Mouse (Mus musculus) urinary bladder, postnatal 4 days (tissue): ENCODE data around the gene Lrrc73.

Experiments used
- DNase-seq, 2 experiments: peaks; one replicate each; pipeline ENCODE4 v3.0.0; 2021 to 2022; ENCODE audit warnings: low spot score in 2 of 2

Lrrc73 gene

GRCm38 (mm10) chr17:46253452-46254084 lies at the start of gene Lrrc73:
TSS of gene Lrrc73 (plus strand) at chr17:46253531.
- peak; percentile 83 to 92 for DNase-seq

- DNase-seq = no peak
Measured at GRCm38 (mm10) chr17:46206676-46207075, 46.7 kb upstream of the Lrrc73 start.

DNA sequence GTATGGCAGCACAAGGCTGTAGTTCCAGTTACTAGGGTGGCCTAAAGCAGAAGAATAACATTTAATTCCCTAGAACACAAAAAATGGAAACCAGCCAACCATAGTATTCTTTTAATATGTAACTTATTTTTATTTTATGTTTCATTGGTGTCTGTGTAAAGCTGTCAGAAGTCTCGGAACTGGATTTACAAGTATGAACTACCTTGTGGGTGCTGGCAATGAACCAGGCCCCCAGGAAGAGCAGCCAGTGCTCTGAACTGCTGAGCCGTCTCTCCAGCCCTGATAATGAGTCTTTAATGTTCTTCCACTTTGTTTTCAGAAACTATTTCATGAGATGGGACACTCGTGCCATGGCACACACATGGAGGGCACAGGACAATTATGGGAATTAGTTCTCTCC lies 42.8 kb upstream of the Lrrc73 start:
- no peak for DNase-seq

- no peak for DNase-seq
Measured at GRCm38 (mm10) chr17:46221601-46222000, 31.7 kb upstream of the Lrrc73 start.

DNA sequence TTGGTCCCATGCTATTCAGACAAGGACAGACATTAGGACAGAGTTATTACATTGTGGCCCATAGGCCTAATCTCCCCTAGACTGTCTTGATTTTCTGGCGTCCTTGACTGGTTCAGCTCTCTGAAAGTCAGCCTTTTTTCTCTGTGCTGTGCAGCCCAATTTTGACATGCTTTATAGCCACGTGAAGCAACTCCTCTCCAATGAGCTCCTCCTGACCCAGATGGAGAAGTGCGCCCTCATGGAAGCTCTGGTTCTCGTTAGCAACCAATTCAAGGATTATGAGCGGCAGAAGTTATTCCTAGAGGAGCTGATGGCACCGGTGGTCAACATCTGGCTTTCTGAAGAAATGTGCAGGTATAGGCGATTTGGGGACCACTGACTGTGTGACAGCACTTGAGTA lies 25.8 kb upstream of the Lrrc73 start:
- no peak for DNase-seq

- DNase-seq = no peak
Measured at GRCm38 (mm10) chr17:46236067-46236466, 17.3 kb upstream of the Lrrc73 start.

GRCm38 (mm10) chr17:46237079-46237478 lies 16.3 kb upstream of the Lrrc73 start:
- DNase-seq = no peak

DNA sequence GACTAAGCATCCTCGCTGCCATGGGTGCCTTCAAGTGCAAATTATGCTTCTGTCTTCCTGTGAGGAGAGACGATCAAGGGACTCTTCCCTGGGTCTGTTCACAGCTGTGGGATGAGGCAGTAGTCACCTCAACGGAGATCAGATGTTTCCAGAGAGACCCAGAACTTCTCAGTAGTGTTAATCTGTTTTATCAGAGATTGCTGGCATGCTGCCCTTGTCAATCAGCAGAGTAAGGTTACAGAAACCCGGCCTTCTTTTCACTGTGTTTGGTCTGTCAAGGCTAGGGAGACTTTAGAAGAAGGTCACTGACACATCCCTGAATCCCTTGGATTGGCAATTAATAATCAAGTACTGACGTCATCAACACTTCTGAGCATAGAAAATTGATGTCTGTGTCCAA lies 15.9 kb upstream of the Lrrc73 start:
- no peak for DNase-seq

DNA sequence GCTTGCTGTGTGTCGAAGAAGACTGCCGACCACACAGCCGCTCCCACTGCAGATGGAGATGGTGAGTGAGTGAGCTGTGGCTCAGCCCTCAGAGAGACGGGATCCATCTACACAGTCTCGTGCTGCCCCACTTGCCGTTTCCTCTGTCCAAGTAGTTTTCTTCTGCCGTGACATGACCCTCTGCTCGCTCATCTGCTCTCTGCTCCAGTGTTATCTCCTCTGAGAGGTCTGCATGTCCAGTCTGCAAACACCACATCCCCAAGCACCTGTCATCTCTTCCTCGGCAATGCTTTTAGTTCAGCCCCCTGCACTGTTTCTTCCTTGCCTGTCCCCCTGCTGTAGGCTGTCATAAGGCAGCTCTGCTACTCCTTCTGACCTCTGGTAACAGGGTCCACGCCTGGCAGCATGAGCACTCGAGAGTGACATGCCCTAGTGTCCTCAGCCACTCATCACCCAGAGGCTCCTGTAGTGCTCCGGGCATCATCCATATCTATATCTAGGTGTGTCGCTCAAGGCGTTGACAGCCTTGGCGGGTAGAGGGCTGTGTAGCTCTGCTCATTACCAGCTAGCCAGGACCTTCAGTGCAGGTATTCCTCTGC lies 13.7 kb upstream of the Lrrc73 start:
- DNase-seq = peak in 1 of 2 experiments; percentile 54

DNA sequence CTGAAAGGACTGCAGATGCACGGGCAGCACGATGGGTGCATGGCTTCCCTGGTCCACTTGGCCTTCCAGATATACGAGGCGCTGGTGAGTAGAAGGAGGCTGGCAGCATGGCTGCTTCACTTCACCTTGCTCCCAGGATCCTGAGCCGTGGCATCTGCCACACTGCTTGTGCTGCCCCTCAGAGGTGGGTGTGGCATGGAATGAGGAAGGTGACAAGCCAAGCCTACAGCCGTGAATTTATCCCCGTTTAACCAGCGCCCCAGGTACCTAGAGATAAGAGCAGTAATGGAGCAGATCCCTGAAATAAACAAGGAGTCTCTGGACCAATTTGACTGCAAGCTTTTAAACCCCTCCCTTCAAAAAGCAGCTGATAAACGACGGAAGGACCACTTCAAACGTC lies 11.9 kb upstream of the Lrrc73 start:
- peak in 1 of 2 experiments; percentile 57 for DNase-seq

- DNase-seq = peak in 1 of 2 experiments; percentile 56
Measured at GRCm38 (mm10) chr17:46242274-46242673, 11.1 kb upstream of the Lrrc73 start.

- no peak for DNase-seq
Measured at GRCm38 (mm10) chr17:46242993-46243392, 10.3 kb upstream of the Lrrc73 start.

DNA sequence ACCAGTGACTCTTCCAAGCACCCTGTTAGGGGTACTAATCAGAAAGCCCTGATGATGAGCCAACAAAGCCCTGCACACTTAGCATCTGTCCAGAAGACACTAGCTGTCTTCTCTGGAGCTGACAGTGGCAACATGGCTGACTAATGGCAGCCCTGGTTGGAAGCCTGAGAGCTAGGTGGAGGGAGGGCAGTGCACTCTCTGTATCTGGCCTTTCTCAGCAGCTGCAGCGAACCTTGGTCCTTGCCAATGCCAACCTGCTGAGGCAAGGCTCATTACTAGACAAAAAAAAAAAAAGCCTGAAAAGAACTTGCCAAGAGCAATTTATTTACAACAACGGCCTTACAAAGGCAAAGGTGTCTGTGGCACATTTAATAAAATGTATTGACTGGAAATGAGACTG lies 9.7 kb upstream of the Lrrc73 start:
- no peak for DNase-seq

DNA sequence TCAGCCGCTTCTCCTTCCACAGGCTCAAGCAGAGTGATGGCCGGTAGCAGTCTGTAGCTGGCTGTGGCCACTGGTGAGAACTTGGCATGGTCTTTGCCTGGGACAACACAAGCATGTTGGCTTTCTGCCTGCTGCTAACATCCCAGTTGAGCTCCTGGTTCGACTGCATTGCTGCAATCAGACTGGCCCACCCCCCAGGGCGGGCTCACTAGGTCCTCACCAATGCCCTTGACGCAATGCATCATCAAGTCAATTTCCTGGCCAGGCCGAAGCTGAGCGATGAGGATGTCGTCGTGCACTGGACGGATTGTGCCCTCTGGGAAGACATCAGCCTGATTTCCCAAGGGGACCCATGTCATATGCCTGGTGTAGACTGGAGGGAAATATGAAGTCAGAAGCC lies 8.8 kb upstream of the Lrrc73 start:
- peak in 1 of 2 experiments; percentile 58 for DNase-seq

DNA sequence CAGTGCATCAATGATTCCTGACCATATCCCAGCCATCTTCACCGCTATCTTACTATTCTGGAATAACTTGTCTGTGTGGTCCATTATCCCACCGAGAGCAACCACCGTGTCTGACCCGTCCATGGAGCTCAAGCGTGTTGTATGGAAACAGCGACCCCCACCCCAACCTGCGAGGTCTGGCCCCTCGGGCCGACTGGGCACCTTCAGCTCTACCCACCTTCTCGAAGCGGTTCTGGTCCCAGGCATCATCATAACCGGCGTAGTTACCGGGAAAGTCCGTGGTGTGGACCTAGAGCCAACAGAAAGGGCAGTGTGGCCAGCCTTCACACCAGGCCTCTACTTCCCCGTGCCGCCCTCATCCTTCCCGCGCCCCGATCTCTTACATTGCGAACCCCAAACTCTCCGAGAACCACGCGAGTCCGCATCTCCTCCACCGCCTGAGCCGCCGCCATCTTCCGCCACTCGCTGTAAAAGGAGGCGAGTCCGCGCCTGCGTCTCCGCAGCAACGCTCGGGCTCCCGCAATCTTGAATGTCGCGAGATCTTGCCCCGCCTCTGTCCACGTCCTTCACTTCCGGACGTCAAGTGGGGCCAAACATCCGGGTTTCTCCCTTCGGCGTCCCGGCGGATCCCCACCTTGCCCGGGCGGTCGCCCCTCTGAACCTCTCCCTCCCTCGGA lies 5.7 kb upstream of the Lrrc73 start, which contains the start of the genes Polr1c and Yipf3:
Gene Polr1c (minus strand): TSS at position 543 of the 677 bp plus-strand sequence.
Gene Yipf3 (plus strand): TSS at position 569 of the 677 bp plus-strand sequence.
- peak; percentile 91 to 96 for DNase-seq

DNA sequence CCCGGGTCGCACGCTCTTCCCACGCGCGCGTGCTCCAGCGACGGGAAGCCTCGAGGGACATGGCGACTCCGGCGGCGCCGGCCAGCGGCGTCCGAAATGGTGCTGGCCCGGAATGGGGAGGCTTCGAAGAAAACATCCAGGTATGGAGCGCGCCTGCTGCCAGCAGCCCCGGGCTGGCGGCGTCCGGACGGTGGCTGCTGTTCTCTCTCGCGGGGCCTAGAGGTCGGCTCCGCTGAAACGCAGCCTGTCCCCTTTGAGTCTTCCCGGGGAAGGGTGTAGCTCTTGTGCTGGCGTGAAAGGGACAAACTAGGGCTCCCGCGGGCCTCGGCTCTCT lies 5.2 kb upstream of the Lrrc73 start:
- DNase-seq = no peak

GRCm38 (mm10) chr17:46251174-46251573 lies 2.2 kb upstream of the Lrrc73 start:
- no peak for DNase-seq

DNA sequence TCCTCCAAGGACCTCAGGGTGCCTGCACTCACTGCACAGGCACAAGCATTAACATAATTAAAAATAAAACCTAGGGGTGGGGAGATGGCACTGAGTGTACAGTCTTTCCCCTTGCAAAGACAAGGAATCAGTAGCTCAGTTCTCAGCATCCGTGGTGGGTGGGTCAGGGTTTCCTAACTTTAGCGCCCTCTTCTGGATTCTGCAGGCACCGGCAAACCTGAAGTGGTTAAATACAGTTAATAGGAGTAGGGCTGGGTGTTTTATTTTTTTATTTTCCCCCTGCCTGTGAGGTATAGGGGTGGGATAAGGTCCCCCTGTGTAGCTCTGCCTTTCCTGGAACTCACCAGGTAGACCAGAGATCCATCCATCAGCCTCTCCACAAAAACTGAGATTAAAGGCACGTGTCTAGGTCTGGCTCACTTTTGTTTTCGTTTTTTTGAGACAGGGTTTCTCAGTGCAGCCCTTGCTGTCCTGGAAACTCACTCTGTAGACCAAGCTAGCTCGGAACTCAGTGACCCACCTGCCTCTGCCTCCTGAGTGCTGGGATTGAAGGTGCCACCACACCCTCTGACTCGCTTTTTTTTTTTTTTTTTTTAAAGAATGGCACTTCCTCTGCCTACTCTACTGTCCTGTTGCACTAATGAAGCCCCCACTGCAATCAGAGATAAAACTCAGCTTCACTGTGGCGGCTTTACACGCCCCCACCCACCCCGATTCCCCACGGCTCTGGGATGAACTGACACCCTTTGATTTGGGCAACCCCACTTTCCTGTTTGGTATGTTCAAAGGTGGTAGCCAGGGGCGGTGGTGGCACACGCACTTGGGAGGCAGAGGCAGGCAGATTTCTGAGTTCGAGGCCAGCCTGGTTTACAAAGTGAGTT lies 520 bp upstream of the Lrrc73 start:
- no peak for DNase-seq

- no peak for DNase-seq
Measured at GRCm38 (mm10) chr17:46254106-46254505, 775 bp downstream of the Lrrc73 start.

DNA sequence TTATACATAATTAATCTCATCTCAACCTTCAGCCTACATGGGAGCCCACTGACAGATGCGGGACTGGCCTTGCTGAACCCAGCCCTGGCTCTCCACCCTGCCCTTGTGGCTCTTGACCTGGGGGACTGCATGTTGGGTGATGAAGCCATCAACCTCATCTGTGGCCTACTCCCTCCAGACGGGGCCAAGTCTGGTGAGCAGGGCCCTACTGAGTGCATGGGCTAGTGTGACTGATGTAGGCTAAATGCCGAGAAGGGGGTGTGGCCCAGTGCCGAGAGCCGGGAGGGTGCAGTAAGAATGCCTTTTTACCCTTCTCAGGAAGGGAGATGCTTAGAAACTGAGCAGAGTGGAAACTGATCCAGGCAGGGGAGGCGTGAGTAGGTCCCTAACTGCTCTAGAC lies 1.8 kb downstream of the Lrrc73 start:
- DNase-seq = no peak

DNA sequence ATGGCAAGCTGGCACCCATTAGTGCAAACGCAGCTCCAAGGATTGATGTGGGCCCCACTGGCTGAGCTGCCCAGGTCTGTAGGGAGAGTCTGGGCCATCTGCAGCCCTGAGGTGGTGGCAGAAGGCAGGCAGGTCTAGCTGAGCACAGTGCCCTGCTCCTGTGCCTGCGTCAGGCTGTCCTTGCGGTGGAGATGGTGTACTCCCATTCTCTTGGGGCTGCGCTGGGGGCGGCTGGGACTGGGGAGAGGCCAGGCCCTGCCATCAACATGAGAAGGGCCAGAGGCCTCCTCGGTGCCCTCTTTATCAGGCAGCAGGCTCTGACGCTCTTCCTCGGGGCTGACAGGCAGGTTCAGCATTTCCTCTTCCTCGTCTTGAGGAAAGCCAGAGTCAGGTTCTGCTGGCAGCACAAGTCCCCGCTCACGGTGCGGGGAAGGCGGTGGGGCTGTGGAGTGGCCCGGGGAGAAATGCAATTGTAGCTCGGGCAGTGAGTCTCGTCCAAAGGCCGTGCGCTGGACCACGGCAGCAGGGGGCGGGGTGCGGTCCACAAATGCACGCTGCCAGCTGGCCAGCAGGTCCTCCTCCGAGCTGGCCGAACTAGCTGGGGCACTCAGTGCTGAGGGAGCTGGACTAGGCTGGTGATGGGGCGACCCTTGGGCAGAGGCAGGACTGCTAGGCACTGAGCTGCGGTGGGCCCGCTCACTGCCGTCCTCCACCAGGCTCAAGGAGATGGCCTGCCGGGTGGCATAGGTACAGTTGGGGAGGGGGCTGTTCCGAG lies 5.1 kb downstream of the Lrrc73 start:
- DNase-seq = no peak
